Mouse (Mus musculus) olfactory bulb, adult 2 months (tissue): ENCODE data around the gene Ksr2. TPM values are rescaled to one million over a fixed set of nuclear protein-coding genes. Genes with fewer than 3 reads are reported as not detected.

ENCODE experiments used
- H3K27ac ChIP-seq: fragments of 200-500 bp; 2 replicates; pipeline ENCODE4 v1.5.1; 2012; ENCODE audit warnings: low read depth, low read length; ENCODE audit not compliant: insufficient read depth
- H3K4me1 ChIP-seq: fragments of 200-500 bp; 2 replicates; pipeline ENCODE4 v1.6.1; 2012; ENCODE audit warnings: low read length; ENCODE audit not compliant: control insufficient read depth, insufficient read depth
- H3K4me3 ChIP-seq: fragments of 200-500 bp; 2 replicates; pipeline ENCODE4 v1.5.1; 2012; ENCODE audit warnings: mild to moderate bottlenecking, low read depth, low read length, moderate library complexity; ENCODE audit not compliant: insufficient read depth
- CTCF ChIP-seq: fragments of 200-500 bp; IDR thresholded peaks from 2 replicates; pipeline ENCODE4 v1.5.1; 2012; ENCODE audit warnings: low read depth, mild to moderate bottlenecking, low read length, moderate library complexity; ENCODE audit not compliant: insufficient read depth
- POLR2A ChIP-seq: fragments of 200-500 bp; IDR thresholded peaks from 2 replicates; pipeline ENCODE4 v1.6.1; 2012; ENCODE audit warnings: mild to moderate bottlenecking, low read depth, low read length, moderate library complexity; ENCODE audit not compliant: insufficient read depth
- WGBS: fragments of 180-500 bp; shearing (Covaris S2); methylation state at CpG from one replicate; pipeline ENCODE4 v1.1.7; 2018; 5-methylcytosine and 5-hydroxymethylcytosine counted together
- polyA plus RNA-seq: library from polyadenylated mRNA; stranded (reverse); fragments of >200 nt; gene quantifications from 2 replicates; pipeline ENCODE4 v1.2.4, GENCODE M21; 2012; ENCODE audit warnings: low replicate concordance; ENCODE audit not compliant: missing spikeins, insufficient read depth, insufficient read length

Gene Ksr2
- polyA plus RNA-seq, 1 experiment = not detected

GRCm38 (mm10) chr5:117688738-117689137 lies 274.9 kb downstream of the Ksr2 start:
- TF ChIP-seq POLR2A (no peak), CTCF (no peak)
- peaks cover 61% of the 10 kb centered on the region for H3K4me1 ChIP-seq
- H3K27ac ChIP-seq = no peak overlapping the region
- H3K4me3 ChIP-seq = no peak overlapping the region
- 56% methylated on average over 3 of the region's 3 CpGs for WGBS

GRCm38 (mm10) chr5:117689840-117690239 lies 276.0 kb downstream of the Ksr2 start:
- WGBS = 58% methylated on average over 8 of the region's 8 CpGs
- Histone ChIP-seq H3K27ac (peak overlapping the region; percentile 67), H3K4me3 (no peak overlapping the region), H3K4me1 (peaks cover 67% of the 10 kb centered on the region)
- TF ChIP-seq POLR2A (no peak), CTCF (no peak)

GRCm38 (mm10) chr5:117691271-117691670 lies 277.5 kb downstream of the Ksr2 start:
- no peak overlapping the region for H3K4me3 ChIP-seq
- TF ChIP-seq CTCF (no peak), POLR2A (no peak)
- peak overlapping the region; percentile 93; the same call in 1 of the 2 replicates for H3K27ac ChIP-seq
- H3K4me1 ChIP-seq = peaks cover 77% of the 10 kb centered on the region
- WGBS = 29% methylated on average over 7 of the region's 7 CpGs

GRCm38 (mm10) chr5:117693557-117693956 lies 279.8 kb downstream of the Ksr2 start:
- Histone ChIP-seq H3K4me1 (peaks cover 64% of the 10 kb centered on the region), H3K27ac (peak overlapping the region; percentile 93), H3K4me3 (no peak overlapping the region)
- 60% methylated on average over 3 of the region's 3 CpGs for WGBS
- TF ChIP-seq POLR2A (no peak), CTCF (no peak)

- WGBS = 25% methylated on average over 11 of the region's 11 CpGs
- no peak; the same call in 1 of the 2 replicates for TF ChIP-seq POLR2A
- no peak for TF ChIP-seq CTCF
- Histone ChIP-seq H3K27ac (peak overlapping the region; percentile 93), H3K4me3 (no peak overlapping the region), H3K4me1 (peaks cover 57% of the 10 kb centered on the region)
These were observed 280.8 kb downstream of the Ksr2 start for GRCm38 (mm10) chr5:117694632-117695031.

- TF ChIP-seq POLR2A = no peak
- no peak for TF ChIP-seq CTCF
- no peak overlapping the region for H3K4me3 ChIP-seq
- H3K4me1 ChIP-seq = peaks cover 44% of the 10 kb centered on the region
- WGBS = 84% methylated on average over 8 of the region's 8 CpGs
- H3K27ac ChIP-seq = no peak overlapping the region
These were observed 282.6 kb downstream of the Ksr2 start for GRCm38 (mm10) chr5:117696366-117696765.

- no peak overlapping the region for H3K27ac ChIP-seq
- WGBS = 87% methylated on average over 6 of the region's 6 CpGs
- TF ChIP-seq POLR2A = no peak
- TF ChIP-seq CTCF = no peak
- H3K4me1 ChIP-seq = peaks cover 34% of the 10 kb centered on the region
- H3K4me3 ChIP-seq = no peak overlapping the region
These were observed 283.8 kb downstream of the Ksr2 start for GRCm38 (mm10) chr5:117697589-117697988.

GRCm38 (mm10) chr5:117704371-117704770 lies 290.6 kb downstream of the Ksr2 start:
- Histone ChIP-seq H3K4me1 (peaks cover 17% of the 10 kb centered on the region), H3K4me3 (no peak overlapping the region), H3K27ac (no peak overlapping the region)
- WGBS = 76% methylated on average over 9 of the region's 9 CpGs
- TF ChIP-seq CTCF (no peak), POLR2A (no peak)

GRCm38 (mm10) chr5:117706633-117707032 lies 292.8 kb downstream of the Ksr2 start:
- TF ChIP-seq CTCF = no peak
- no peak for TF ChIP-seq POLR2A
- no peak overlapping the region for H3K27ac ChIP-seq
- WGBS = 44% methylated on average over 11 of the region's 11 CpGs
- no peak overlapping the region for H3K4me3 ChIP-seq
- peaks cover 31% of the 10 kb centered on the region for H3K4me1 ChIP-seq

GRCm38 (mm10) chr5:117709306-117709705 lies 295.5 kb downstream of the Ksr2 start:
- H3K4me1 ChIP-seq = peaks cover 38% of the 10 kb centered on the region
- no peak overlapping the region for H3K4me3 ChIP-seq
- TF ChIP-seq CTCF (no peak), POLR2A (no peak)
- 53% methylated on average over 6 of the region's 6 CpGs for WGBS
- 0 out of 2 replicates have a peak overlapping the region, but pooled peaks have one; percentile 1 for H3K27ac ChIP-seq
